Comparison of ENCODE assay signal across 12 mouse cellular contexts in genomic region chr13:63268371-63268770, GRCm38 (mm10).
DNase-seq lines count a peak whose midpoint lies in the region; ATAC-seq and TF ChIP-seq lines count a peak whose summit lies in the region.
"Had no signal": no experiment of that assay in that cellular context is flagged by ENCODE, and none has a peak within 500 bp of the region (broad histone marks: within the 10 kb centered on the region; RNA-seq: fewer than 3 reads in every experiment).

No protein-coding gene starts in this region.

- H3K4me1 ChIP-seq in heart, embryonic 16.5 days (ENCODE audit: control insufficient read depth, insufficient read depth, low read length): peaks cover 32% of the 10 kb centered on the region
- H3K4me1 ChIP-seq in embryonic facial prominence, embryonic 15.5 days: peaks cover 69% of the 10 kb centered on the region
- peaks cover 32% of the 10 kb centered on the region for H3K4me1 ChIP-seq in kidney, embryonic 14.5 days (ENCODE audit: control insufficient read depth, insufficient read depth, low read length)
- peaks cover 63% of the 10 kb centered on the region for H3K4me1 ChIP-seq in limb, embryonic 14.5 days (ENCODE audit: control insufficient read depth, insufficient read depth, low read length)

- no peak overlapping the region for H3K9ac ChIP-seq in heart, embryonic 16.5 days (ENCODE audit: low read length)
- H3K9ac ChIP-seq in embryonic facial prominence, embryonic 15.5 days: no peak overlapping the region
- no peak overlapping the region for H3K9ac ChIP-seq in kidney, embryonic 14.5 days (ENCODE audit: low read depth, low read length)
- H3K9ac ChIP-seq in limb, embryonic 14.5 days (ENCODE audit: low read depth, low read length, severe bottlenecking): no peak overlapping the region

- no peak for TF ChIP-seq POLR2A in limb, embryonic 14.5 days (IDR thresholded peaks at IDR 0.05; ENCODE audit: borderline replicate concordance, extremely low read depth, insufficient read depth, insufficient read length)

- no peaks in the 10 kb centered on the region for H3K36me3 ChIP-seq in heart, embryonic 16.5 days (ENCODE audit: control insufficient read depth, insufficient read depth)
- peaks cover 8% of the 10 kb centered on the region; the same call in 1 of the 2 replicates for H3K36me3 ChIP-seq in embryonic facial prominence, embryonic 15.5 days
- no peaks in the 10 kb centered on the region for H3K36me3 ChIP-seq in kidney, embryonic 14.5 days (ENCODE audit: control insufficient read depth, insufficient read depth, low read length)
- H3K36me3 ChIP-seq in limb, embryonic 14.5 days (ENCODE audit: control insufficient read depth, insufficient read depth, low read length): peaks cover 34% of the 10 kb centered on the region

- no peaks in the 10 kb centered on the region for H3K27me3 ChIP-seq in heart, embryonic 16.5 days (ENCODE audit: control insufficient read depth, insufficient read depth, low read length)
- no peaks in the 10 kb centered on the region for H3K27me3 ChIP-seq in embryonic facial prominence, embryonic 15.5 days
- no peaks in the 10 kb centered on the region for H3K27me3 ChIP-seq in kidney, embryonic 14.5 days (ENCODE audit: control insufficient read depth, insufficient read depth, low read length)
- no peaks in the 10 kb centered on the region for H3K27me3 ChIP-seq in limb, embryonic 14.5 days (ENCODE audit: control insufficient read depth, insufficient read depth, low read length)

- no peak for ATAC-seq in heart, embryonic 16.5 days (replicated peaks; ENCODE audit: extremely low read depth, insufficient read depth, low FRiP score)
- no peak for ATAC-seq in embryonic facial prominence, embryonic 15.5 days (ENCODE audit: insufficient number of reproducible peaks, low FRiP score, low TSS enrichment, low read depth)
- ATAC-seq in kidney, embryonic 14.5 days (ENCODE audit: low FRiP score, low TSS enrichment): no peak
- ATAC-seq in limb, embryonic 14.5 days (ENCODE audit: low FRiP score, low read depth): no peak
- ATAC-seq: lung, postnatal 0 days had no signal

- no peaks in the 10 kb centered on the region for H3K9me3 ChIP-seq in heart, embryonic 16.5 days (replicated peaks; ENCODE audit: control insufficient read depth, low read length)
- H3K9me3 ChIP-seq in embryonic facial prominence, embryonic 15.5 days (replicated peaks): no peaks in the 10 kb centered on the region
- H3K9me3 ChIP-seq in kidney, embryonic 14.5 days (ENCODE audit: control insufficient read depth, low read length): no peaks in the 10 kb centered on the region
- no peaks in the 10 kb centered on the region for H3K9me3 ChIP-seq in limb, embryonic 14.5 days (ENCODE audit: control insufficient read depth, low read length)

- peak overlapping the region; percentile 47; the same call in 1 of the 2 replicates for H3K27ac ChIP-seq in heart, embryonic 16.5 days (ENCODE audit: low read length)
- H3K27ac ChIP-seq in embryonic facial prominence, embryonic 15.5 days (replicated peaks): peak overlapping the region; percentile 74
- H3K27ac ChIP-seq in kidney, embryonic 14.5 days (ENCODE audit: low read depth, low read length): peak overlapping the region; percentile 73; the same call in 1 of the 2 replicates
- H3K27ac ChIP-seq in limb, embryonic 14.5 days (replicated peaks; ENCODE audit: low read depth, low read length): peak overlapping the region; percentile 35; the same call in 1 of the 2 replicates

- 82% methylated on average over 4 of the region's 4 CpGs for WGBS in heart, embryonic 16.5 days
- WGBS in embryonic facial prominence, embryonic 15.5 days: 37% methylated on average over 4 of the region's 4 CpGs
- 42% methylated on average over 4 of the region's 4 CpGs for WGBS in kidney, embryonic 14.5 days
- WGBS in limb, embryonic 14.5 days: 11% methylated on average over 4 of the region's 4 CpGs

- H3K4me3 ChIP-seq in heart, embryonic 16.5 days (ENCODE audit: low read length): no peak overlapping the region
- no peak overlapping the region for H3K4me3 ChIP-seq in embryonic facial prominence, embryonic 15.5 days (replicated peaks)
- no peak overlapping the region for H3K4me3 ChIP-seq in kidney, embryonic 14.5 days (ENCODE audit: low read length)
- H3K4me3 ChIP-seq in limb, embryonic 14.5 days (replicated peaks; ENCODE audit: low read length): no peak overlapping the region

- no peak for DNase-seq in heart, adult 11 months
- peak; percentile 44 for DNase-seq in limb, embryonic 14.5 days (ENCODE audit: low spot score)
- DNase-seq in right cerebral cortex, postnatal 10 days (ENCODE audit: low spot score in 2 of 2): no peak
- DNase-seq in thymus, postnatal 0 days (ENCODE audit: low spot score): no peak
- DNase-seq in left cerebral cortex, adult 11 months (ENCODE audit: low spot score): no peak
- DNase-seq: cerebellum, postnatal 25 days; midbrain, embryonic 14.5 days; right cerebral cortex, postnatal 14 days had no signal

- H3K4me2 ChIP-seq in heart, embryonic 16.5 days (ENCODE audit: low read depth, low read length): no peak overlapping the region
- H3K4me2 ChIP-seq in embryonic facial prominence, embryonic 15.5 days (replicated peaks): no peak overlapping the region
- no peak overlapping the region for H3K4me2 ChIP-seq in kidney, embryonic 14.5 days (replicated peaks; ENCODE audit: low read depth, low read length)
- no peak overlapping the region for H3K4me2 ChIP-seq in limb, embryonic 14.5 days (replicated peaks; ENCODE audit: low read depth, low read length, severe bottlenecking)
